Mouse (Mus musculus): ENCODE measurements around the gene Fry. TPM values are rescaled to one million over a fixed set of nuclear protein-coding genes. Genes with fewer than 3 reads are reported as not detected.

Gene Fry
- total RNA-seq, 2 experiments from 2014 or later, result 73.5 to 85.7 TPM

- Histone ChIP-seq H3K4me3 (no peak overlapping the region), H3K27ac (no peak overlapping the region)
- peak; percentile 27 for TF ChIP-seq CTCF (IDR thresholded peaks at IDR 0.05)
- intact Hi-C loops (cut with DNase I), result loop anchor here (10.0 kb wide), 1 partner anchor 62 kb away; no protein-coding TSS in a partner anchor
- DNase-seq, result no peak
Observed at GRCm38 (mm10) chr5:150236597-150236996, 118.2 kb downstream of the Fry start.

DNA sequence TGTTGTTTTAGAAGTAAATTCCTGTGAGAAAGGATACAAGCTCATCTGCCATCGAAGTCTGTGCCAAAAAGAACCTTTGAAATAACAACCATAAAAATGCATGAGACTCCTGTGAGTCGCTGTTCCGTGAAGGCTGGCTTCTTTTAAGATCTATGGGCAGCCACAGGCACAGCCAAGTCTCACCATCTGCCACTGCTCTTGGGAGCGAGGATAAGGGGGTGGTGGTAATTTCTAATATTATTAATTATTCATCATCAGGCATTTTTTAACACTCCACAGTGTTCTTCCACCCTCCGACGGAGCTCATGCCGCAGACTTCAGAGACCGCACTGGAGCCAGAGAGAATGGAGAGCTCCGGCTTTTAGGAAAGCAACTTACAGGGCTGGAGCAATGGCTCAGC is 123.2 kb downstream of the Fry start:
- TF ChIP-seq CTCF (IDR thresholded peaks at IDR 0.05), result no peak
- H3K27ac ChIP-seq, result no peak overlapping the region
- intact Hi-C loops (cut with DNase I), result no loop called here
- no peak overlapping the region for H3K4me3 ChIP-seq
- no peak for DNase-seq

- H3K4me3 ChIP-seq, result no peak overlapping the region
- peak; percentile 50 for TF ChIP-seq CTCF (IDR thresholded peaks at IDR 0.05)
- H3K27ac ChIP-seq, result no peak overlapping the region
- intact Hi-C loops (cut with DNase I), result no loop called here
- DNase-seq, result no peak
Observed at GRCm38 (mm10) chr5:150246737-150247136, 128.3 kb downstream of the Fry start.

DNA sequence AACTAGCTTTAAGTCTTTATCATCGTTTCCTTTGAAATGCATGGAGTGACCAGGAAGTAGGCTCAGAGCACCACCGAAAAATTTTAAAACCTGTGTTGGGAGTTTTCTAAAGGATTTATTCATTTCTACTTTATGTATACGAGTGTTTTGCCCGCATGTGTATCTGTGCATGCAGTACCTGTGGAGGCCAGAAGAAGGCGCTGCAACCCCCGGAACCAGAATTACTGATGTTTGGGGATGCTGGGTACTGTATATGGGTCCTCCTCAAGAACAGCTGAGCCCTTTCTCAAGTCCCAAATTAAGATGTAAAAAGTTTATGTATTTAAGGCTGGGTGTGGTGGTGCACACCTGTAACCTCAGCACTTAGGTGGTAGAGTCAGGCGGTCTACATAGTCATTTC is 139.3 kb downstream of the Fry start:
- DNase-seq, result no peak
- peak; percentile 60 for TF ChIP-seq CTCF (IDR thresholded peaks at IDR 0.05)
- Histone ChIP-seq H3K4me3 (no peak overlapping the region), H3K27ac (no peak overlapping the region)
- intact Hi-C loops (cut with DNase I), result no loop called here

DNA sequence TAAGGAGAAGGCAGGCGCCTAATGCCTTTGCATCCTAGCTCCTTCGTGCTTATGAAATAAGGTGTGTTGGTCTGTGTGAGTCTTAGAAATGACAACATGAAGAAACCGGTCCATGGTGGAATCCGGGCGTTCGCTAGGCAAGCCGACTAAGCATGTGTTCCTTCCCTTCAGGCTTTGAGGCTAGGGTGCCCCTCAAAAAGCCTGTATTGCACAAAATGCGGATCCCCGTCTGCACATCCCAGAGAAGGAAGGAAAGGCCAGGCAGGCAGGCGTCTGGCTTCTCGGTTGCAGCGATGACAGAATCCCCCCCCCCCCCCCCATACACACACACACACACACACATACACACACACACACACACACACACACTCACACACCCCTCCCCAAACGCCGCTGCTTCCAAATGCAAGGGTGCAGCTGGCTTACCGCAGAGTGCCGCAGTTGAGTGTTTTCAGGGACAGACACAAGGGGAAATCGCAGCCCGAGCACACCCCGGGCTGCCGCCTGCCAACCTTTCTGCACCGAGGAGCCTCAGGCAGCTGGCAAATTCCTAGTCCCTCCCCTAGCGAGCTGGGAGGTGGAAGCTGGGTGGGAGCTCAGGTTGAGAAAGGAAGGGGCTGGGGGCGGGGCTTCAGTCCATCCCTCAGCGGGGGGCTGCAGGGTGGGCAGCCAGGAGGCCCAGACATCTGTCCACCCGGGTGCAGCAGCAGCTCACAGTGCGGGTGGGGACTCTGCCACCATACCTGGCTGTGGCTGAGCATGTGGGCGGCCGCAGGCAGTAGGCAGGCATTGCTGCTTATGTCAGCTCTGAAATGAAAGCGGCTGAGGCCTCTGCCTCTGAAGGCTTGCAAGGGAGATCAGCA is 141.0 kb downstream of the Fry start:
- Histone ChIP-seq H3K27ac (peak overlapping the region; percentile 62), H3K4me3 (peak overlapping the region; percentile 71)
- TF ChIP-seq CTCF (IDR thresholded peaks at IDR 0.05), result no peak
- intact Hi-C loops (cut with DNase I), result no loop called here
- peak; percentile 48 for DNase-seq

GRCm38 (mm10) chr5:150260054-150260386 is 141.6 kb downstream of the Fry start:
- Histone ChIP-seq H3K27ac (peak overlapping the region; percentile 62), H3K4me3 (peak overlapping the region; percentile 71)
- DNase-seq, result no peak
- intact Hi-C loops (cut with DNase I), result no loop called here
- no peak for TF ChIP-seq CTCF (IDR thresholded peaks at IDR 0.05)

- Histone ChIP-seq H3K27ac (no peak overlapping the region), H3K4me3 (peak overlapping the region; percentile 17)
- no peak for TF ChIP-seq CTCF (IDR thresholded peaks at IDR 0.05)
- no peak for DNase-seq
- intact Hi-C loops (cut with DNase I), result no loop called here
Observed at GRCm38 (mm10) chr5:150261361-150261760, 142.9 kb downstream of the Fry start.

DNA sequence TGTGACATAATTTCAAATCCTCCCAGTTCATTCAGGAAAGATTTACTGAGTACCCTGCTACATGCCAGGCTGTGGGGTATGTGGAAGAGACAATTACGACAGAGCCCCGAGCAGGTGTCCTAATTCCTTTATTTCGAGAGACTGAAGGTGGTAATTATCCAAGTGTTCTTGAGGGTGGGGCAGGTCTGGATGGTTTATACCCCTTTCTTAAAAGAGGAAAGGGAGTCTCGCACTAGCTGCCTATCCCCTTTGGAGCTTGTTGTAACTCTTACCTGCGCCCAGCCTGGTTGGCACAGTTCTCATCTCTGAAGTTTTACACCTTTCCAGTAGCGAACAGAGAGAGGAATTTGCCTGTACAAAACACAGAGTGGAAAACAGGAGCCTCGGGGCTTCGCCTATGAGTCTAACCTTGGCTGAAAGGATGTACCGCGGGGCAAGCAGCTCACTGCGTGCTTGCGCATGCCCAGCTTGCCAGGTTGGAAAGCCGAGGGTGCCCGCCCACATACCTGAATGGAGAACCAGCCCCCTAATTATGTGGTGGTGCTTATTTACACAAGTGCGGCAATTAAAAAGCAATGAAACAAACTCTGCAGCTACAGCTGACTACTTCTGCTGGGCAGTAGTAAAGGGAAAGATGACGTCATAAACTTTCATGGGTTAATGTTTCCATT is 143.7 kb downstream of the Fry start:
- DNase-seq, result no peak
- no peak for TF ChIP-seq CTCF (IDR thresholded peaks at IDR 0.05)
- H3K27ac ChIP-seq, result peak overlapping the region; percentile 56
- peak overlapping the region; percentile 24 for H3K4me3 ChIP-seq
- intact Hi-C loops (cut with DNase I), result no loop called here

- H3K27ac ChIP-seq, result peak overlapping the region; percentile 56
- no peak for TF ChIP-seq CTCF (IDR thresholded peaks at IDR 0.05)
- H3K4me3 ChIP-seq, result peak overlapping the region; percentile 24
- intact Hi-C loops (cut with DNase I), result no loop called here
- no peak for DNase-seq
Observed at GRCm38 (mm10) chr5:150262717-150263103, 144.3 kb downstream of the Fry start.

DNA sequence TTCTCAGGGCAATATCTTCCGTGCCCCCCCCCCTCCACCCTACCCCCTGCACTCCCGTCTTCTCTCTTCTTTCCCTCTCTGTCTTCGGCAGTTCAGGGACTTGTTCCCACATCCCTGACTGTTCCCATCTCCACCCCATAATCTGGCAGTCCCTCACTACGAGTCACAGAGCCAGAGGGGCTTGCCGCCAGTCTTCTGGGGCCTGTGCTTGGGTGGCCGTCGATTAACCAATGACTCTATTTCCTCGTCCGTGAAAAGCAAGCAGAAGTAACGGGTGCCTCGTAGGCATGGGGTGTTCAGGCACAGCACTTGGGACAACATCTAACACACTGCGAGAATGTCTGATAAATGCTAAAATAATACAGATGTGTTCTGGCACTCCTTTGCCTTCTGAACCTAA is 144.7 kb downstream of the Fry start:
- no peak for TF ChIP-seq CTCF (IDR thresholded peaks at IDR 0.05)
- DNase-seq, result peak; percentile 26
- peak overlapping the region; percentile 24 for H3K4me3 ChIP-seq
- peak overlapping the region; percentile 56 for H3K27ac ChIP-seq
- intact Hi-C loops (cut with DNase I), result no loop called here

GRCm38 (mm10) chr5:150263656-150264055 is 145.2 kb downstream of the Fry start:
- no peak overlapping the region; the same call in 1 of the 2 replicates for H3K27ac ChIP-seq
- no peak for TF ChIP-seq CTCF (IDR thresholded peaks at IDR 0.05)
- intact Hi-C loops (cut with DNase I), result no loop called here
- no peak overlapping the region for H3K4me3 ChIP-seq
- DNase-seq, result no peak

GRCm38 (mm10) chr5:150265005-150265404 is 146.6 kb downstream of the Fry start:
- no peak for TF ChIP-seq CTCF (IDR thresholded peaks at IDR 0.05)
- Histone ChIP-seq H3K27ac (no peak overlapping the region), H3K4me3 (no peak overlapping the region)
- DNase-seq, result no peak
- intact Hi-C loops (cut with DNase I), result no loop called here

DNA sequence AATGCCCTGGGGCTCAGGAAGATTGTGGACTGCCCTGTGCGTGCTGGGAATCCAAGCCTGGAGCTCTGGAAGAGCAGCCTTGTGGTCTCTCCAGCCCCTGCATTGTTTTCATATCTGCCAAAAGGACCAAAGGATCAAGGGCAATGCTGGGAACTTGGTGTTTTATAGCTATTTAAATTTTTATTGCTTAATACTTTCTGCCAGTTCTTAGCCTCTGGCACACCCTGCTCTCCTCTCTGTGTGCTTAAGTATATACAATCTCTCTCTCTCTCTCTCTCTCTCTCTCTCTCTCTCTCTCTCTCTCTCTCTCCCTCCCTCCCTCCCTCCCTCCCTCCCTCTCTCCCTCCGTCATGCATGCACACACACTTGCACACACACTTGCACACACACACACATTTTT is 147.5 kb downstream of the Fry start:
- no peak overlapping the region for H3K27ac ChIP-seq
- DNase-seq, result no peak
- no peak for TF ChIP-seq CTCF (IDR thresholded peaks at IDR 0.05)
- intact Hi-C loops (cut with DNase I), result no loop called here
- H3K4me3 ChIP-seq, result no peak overlapping the region
